ENCODE assay signal across 19 mouse cellular contexts in genomic region chr7:112192778-112193177, GRCm38 (mm10). TPM values are rescaled to one million over a fixed set of nuclear protein-coding genes. Genes with fewer than 3 reads are reported as not detected.
DNase-seq lines count a peak whose midpoint lies in the region; ATAC-seq and TF ChIP-seq lines count a peak whose summit lies in the region.
"Had no signal": no experiment of that assay in that cellular context is flagged by ENCODE, and none has a peak within 500 bp of the region (broad histone marks: within the 10 kb centered on the region; RNA-seq: fewer than 3 reads in every experiment).

No protein-coding gene starts in this region.

- no peaks in the 10 kb centered on the region for H3K9me3 ChIP-seq in liver, embryonic 12.5 days (replicated peaks)
- H3K9me3 ChIP-seq: forebrain, embryonic 10.5 days; forebrain, embryonic 13.5 days; heart, embryonic 12.5 days; heart, embryonic 15.5 days; hindbrain, embryonic 10.5 days; hindbrain, embryonic 13.5 days had no signal

- no peaks in the 10 kb centered on the region for H3K79me2 ChIP-seq in liver, adult 2 months (ENCODE audit: control insufficient read depth, insufficient read depth, low read length)

- H3K4me1 ChIP-seq in cerebellum, adult 2 months (ENCODE audit: control insufficient read depth, insufficient read depth, low read length) = peaks cover 13% of the 10 kb centered on the region
- peaks cover 31% of the 10 kb centered on the region for H3K4me1 ChIP-seq in liver, adult 2 months (ENCODE audit: control insufficient read depth, insufficient read depth, low read length)
- no peaks in the 10 kb centered on the region for H3K4me1 ChIP-seq in liver, embryonic 12.5 days
- H3K4me1 ChIP-seq: forebrain, embryonic 13.5 days; hindbrain, embryonic 13.5 days had no signal

- WGBS in cerebellum, adult 2 months = 84% methylated on average over 5 of the region's 5 CpGs
- WGBS in liver, adult 2 months = 36% methylated on average over 5 of the region's 5 CpGs
- WGBS in liver, embryonic 12.5 days (ENCODE audit: insufficient replicate concordance) = 67% methylated on average over 5 of the region's 5 CpGs

- no peak overlapping the region for H3K4me3 ChIP-seq in cerebellum, adult 2 months (replicated peaks; ENCODE audit: insufficient read depth, low read depth, low read length)
- H3K4me3 ChIP-seq in layer of hippocampus, adult 2 months = no peak overlapping the region
- H3K4me3 ChIP-seq in liver, adult 2 months (ENCODE audit: insufficient read depth, low read depth, low read length) = no peak overlapping the region
- no peak overlapping the region for H3K4me3 ChIP-seq in liver, embryonic 12.5 days
- H3K4me3 ChIP-seq: forebrain, embryonic 10.5 days; forebrain, embryonic 13.5 days; heart, embryonic 12.5 days; heart, embryonic 15.5 days; hindbrain, embryonic 10.5 days; hindbrain, embryonic 13.5 days had no signal

- no peak for DNase-seq in cerebellum, adult 2 months
- no peak for DNase-seq in cerebellum, postnatal 4 days (ENCODE audit: low spot score in 2 of 2)
- no peak for DNase-seq in layer of hippocampus, adult 2 months (ENCODE audit: low spot score in 2 of 2)
- DNase-seq in layer of hippocampus, adult 9-10 months (ENCODE audit: low spot score) = no peak
- peak; percentile 74 for DNase-seq in liver, adult 2 months (ENCODE audit: extremely low read depth, low read depth, low spot score)
- DNase-seq: adrenal gland, adult 8-10 months; cerebellum, postnatal 10 days; heart, adult 18-20 months; heart, postnatal 36 days had no signal

- no peak overlapping the region for H3K9ac ChIP-seq in liver, adult 2 months (ENCODE audit: low read depth, low read length)
- no peak overlapping the region for H3K9ac ChIP-seq in liver, embryonic 12.5 days
- H3K9ac ChIP-seq: forebrain, embryonic 13.5 days; heart, embryonic 12.5 days; heart, embryonic 15.5 days; hindbrain, embryonic 13.5 days had no signal

- H3K4me2 ChIP-seq in liver, embryonic 12.5 days = no peak overlapping the region
- H3K4me2 ChIP-seq: forebrain, embryonic 13.5 days; heart, embryonic 12.5 days; heart, embryonic 15.5 days; hindbrain, embryonic 13.5 days had no signal

- no peaks in the 10 kb centered on the region for H3K36me3 ChIP-seq in liver, adult 2 months (ENCODE audit: control insufficient read depth, insufficient read depth, low read length)
- no peaks in the 10 kb centered on the region for H3K36me3 ChIP-seq in liver, embryonic 12.5 days
- H3K36me3 ChIP-seq: forebrain, embryonic 10.5 days; heart, embryonic 12.5 days; heart, embryonic 15.5 days; hindbrain, embryonic 10.5 days; hindbrain, embryonic 13.5 days had no signal

- no peak for ATAC-seq in liver, embryonic 12.5 days
- ATAC-seq: activated CD4-positive, CD25-positive, alpha-beta regulatory T cell, adult 4 months; forebrain, embryonic 13.5 days; forebrain, embryonic 16.5 days; hindbrain, embryonic 16.5 days had no signal

- TF ChIP-seq POLR2A in cerebellum, adult 2 months (IDR thresholded peaks at IDR 0.05; ENCODE audit: borderline replicate concordance, insufficient read depth, low read length) = no peak
- no peak for TF ChIP-seq POLR2A in liver, adult 2 months (IDR thresholded peaks at IDR 0.05; ENCODE audit: extremely low read depth, insufficient read depth, low read length)

- H3K27me3 ChIP-seq in cerebellum, adult 2 months (ENCODE audit: control insufficient read depth, insufficient read depth, low read length) = no peaks in the 10 kb centered on the region
- H3K27me3 ChIP-seq in liver, adult 2 months (ENCODE audit: control insufficient read depth, insufficient read depth, low read length) = no peaks in the 10 kb centered on the region
- H3K27me3 ChIP-seq in liver, embryonic 12.5 days (replicated peaks) = no peaks in the 10 kb centered on the region
- H3K27me3 ChIP-seq: forebrain, embryonic 13.5 days; heart, embryonic 12.5 days; heart, embryonic 15.5 days; hindbrain, embryonic 13.5 days had no signal

- no peak for TF ChIP-seq CTCF in cerebellum, adult 2 months (IDR thresholded peaks at IDR 0.05; ENCODE audit: borderline replicate concordance, insufficient read depth, low read depth, low read length)
- TF ChIP-seq CTCF in layer of hippocampus, adult 2 months (conservative IDR thresholded peaks at IDR 0.05) = no peak
- no peak for TF ChIP-seq CTCF in liver, adult 2 months (IDR thresholded peaks at IDR 0.05; ENCODE audit: low read depth, low read length)

- H3K27ac ChIP-seq in cerebellum, adult 2 months (ENCODE audit: insufficient read depth, low read length) = peak overlapping the region; percentile 34; the same call in 1 of the 2 replicates
- H3K27ac ChIP-seq in layer of hippocampus, adult 2 months = 0 out of 2 replicates have a peak overlapping the region, but pooled peaks have one; percentile 72
- H3K27ac ChIP-seq in liver, adult 2 months (replicated peaks; ENCODE audit: insufficient read depth, low read depth, low read length) = peak overlapping the region; percentile 42; the same call in 1 of the 2 replicates
- no peak overlapping the region for H3K27ac ChIP-seq in liver, embryonic 12.5 days
- H3K27ac ChIP-seq: forebrain, embryonic 10.5 days; forebrain, embryonic 13.5 days; hindbrain, embryonic 10.5 days; hindbrain, embryonic 13.5 days had no signal

RNA-seq across cellular contexts. Expression of gene Mical2, which starts 32.9 kb away (rescaled TPM):
- polyA plus RNA-seq in cerebellum, adult 2 months (2012; rRNA removed) = 173 and 203 TPM in 2 replicates
- total RNA-seq in layer of hippocampus, adult 2 months (2021) = 100 to 1,000 TPM; 667 to 694 TPM
- total RNA-seq in liver, adult 2 months (2014; rRNA removed) = 4.1 and 4.5 TPM in 2 replicates
- polyA plus RNA-seq in liver, adult 2 months (2012; rRNA removed) = 6.9 and 7.9 TPM in 2 replicates
- polyA plus RNA-seq in liver, embryonic 12.5 days (2016; fragmentation: Nextera tagmentation; extraction: Ambion mirVana) = 3.4 and 4.1 TPM in 2 replicates

RNA-seq across cellular contexts. Expression of gene Dkk3, which starts 33.9 kb away (rescaled TPM):
- 17.1 and 20.4 TPM in 2 replicates for polyA plus RNA-seq in cerebellum, adult 2 months (2012; rRNA removed)
- total RNA-seq in layer of hippocampus, adult 2 months (2021) = 100 to 1,000 TPM; 253 to 270 TPM
- total RNA-seq in liver, adult 2 months (2014; rRNA removed) = 0.65 and 1.0 TPM in 2 replicates
- polyA plus RNA-seq in liver, adult 2 months (2012; rRNA removed) = 0.39 and 0.46 TPM in 2 replicates
- polyA plus RNA-seq in liver, embryonic 12.5 days (2016; fragmentation: Nextera tagmentation; extraction: Ambion mirVana) = 7.3 and 7.5 TPM in 2 replicates

Comparison
In these comparisons a context has a peak if more than half of its experiments do, and no peak if none do; other contexts are left out.
1. RNA of gene Mical2, which starts 32.9 kb away (polyA plus RNA-seq): 173 to 203 TPM in cerebellum, adult 2 months; 6.9 to 7.9 TPM in liver, adult 2 months and 3.4 to 4.1 TPM in liver, embryonic 12.5 days; every median in the first group is over 10 times any median in the second.